Mouse (Mus musculus) megakaryocyte progenitor cell, adult 5-6 weeks (primary cell): Measurements from ENCODE around the gene Cacnb2. TPM values are rescaled to one million over a fixed set of nuclear protein-coding genes. Genes with fewer than 3 reads are reported as not detected.

ENCODE experiments used
- ATAC-seq: replicated peaks from 2 replicates; pipeline ENCODE4 v1.8.0; 2016; ENCODE audit warnings: mild to moderate bottlenecking, moderate TSS enrichment, inconsistent platforms; ENCODE audit not compliant: poor library complexity
- total RNA-seq, 2 experiments: library from RNA; stranded (forward) in 1 of 2; stranded (reverse) in 1 of 2; fragments of 157-497, 149-512 nt in 1 of 2; fragments of 200-1000 nt in 1 of 2; gene quantifications; 2 replicates each; pipeline versions ENCODE4 v1.2.3 to v1.2.4; 2015 to 2017

Cacnb2 gene
- total RNA-seq, 2 experiments from 2014 or later, result 2.7 to 6.2 TPM

DNA sequence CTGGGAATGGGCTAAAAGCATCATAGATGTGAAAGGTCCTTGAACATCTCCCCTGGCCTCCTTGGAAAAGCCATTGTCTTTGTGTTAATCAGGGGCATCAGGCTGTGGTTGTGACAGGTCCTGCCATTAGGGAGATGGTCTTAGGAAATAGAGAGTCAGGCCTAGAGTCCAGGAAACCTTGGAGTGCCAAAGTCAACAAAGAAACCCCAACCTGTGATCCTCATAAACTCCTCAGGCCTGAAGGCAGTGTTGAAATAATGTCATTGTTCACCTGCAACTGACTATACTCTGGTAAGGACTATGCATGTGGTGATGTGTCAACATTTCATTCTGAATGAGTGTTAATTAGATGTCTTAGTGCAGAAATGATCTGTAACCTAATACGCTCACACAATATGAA lies 255.4 kb downstream of the Cacnb2 start:
- ATAC-seq, result no peak

GRCm38 (mm10) chr2:14860350-14860749 lies 257.5 kb downstream of the Cacnb2 start:
- ATAC-seq, result no peak

- ATAC-seq, result no peak
These were observed 258.7 kb downstream of the Cacnb2 start for GRCm38 (mm10) chr2:14861613-14862012.

DNA sequence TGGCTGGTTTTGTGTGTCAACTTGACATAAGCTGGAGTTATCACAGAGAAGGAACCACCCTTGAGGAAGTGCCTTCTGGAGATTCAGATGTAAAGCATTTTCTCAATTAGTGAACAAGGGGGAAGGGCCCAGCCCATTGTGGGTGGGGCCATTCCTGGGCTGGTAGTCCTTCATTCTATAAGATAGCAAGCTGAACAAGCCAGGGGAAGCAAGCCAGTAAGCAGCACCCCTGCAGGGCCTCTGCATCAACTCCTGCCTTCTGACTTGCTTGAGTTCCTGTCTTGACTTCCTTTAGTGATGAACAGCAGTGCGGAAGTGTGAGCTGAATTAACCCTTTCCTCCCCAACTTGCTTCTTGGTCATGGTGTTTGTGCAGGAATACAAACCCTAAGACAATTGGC lies 260.1 kb downstream of the Cacnb2 start:
- ATAC-seq, result no peak

DNA sequence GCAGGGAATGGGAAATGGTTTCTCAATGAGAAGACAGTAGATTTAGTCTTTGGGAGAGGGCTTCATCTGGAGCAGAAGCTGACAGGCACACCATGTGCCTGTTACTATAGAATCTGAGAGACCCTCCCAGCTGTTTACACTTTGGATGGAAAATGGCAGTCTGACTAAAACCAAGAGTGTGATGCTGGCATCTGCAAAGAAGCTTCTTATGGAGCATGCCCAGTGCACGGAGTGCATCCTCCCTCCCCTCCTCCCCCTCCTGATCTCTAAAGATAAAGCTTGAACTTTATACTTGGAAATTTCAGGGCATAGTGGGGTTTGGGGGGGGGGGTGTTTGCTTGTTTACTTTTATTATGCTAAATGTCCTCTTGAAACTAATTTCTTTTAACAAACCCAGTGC lies 270.2 kb downstream of the Cacnb2 start:
- no peak for ATAC-seq

GRCm38 (mm10) chr2:14873701-14874181 lies 270.9 kb downstream of the Cacnb2 start:
- ATAC-seq, result no peak

- ATAC-seq, result no peak
These were observed 271.6 kb downstream of the Cacnb2 start for GRCm38 (mm10) chr2:14874281-14875037.

DNA sequence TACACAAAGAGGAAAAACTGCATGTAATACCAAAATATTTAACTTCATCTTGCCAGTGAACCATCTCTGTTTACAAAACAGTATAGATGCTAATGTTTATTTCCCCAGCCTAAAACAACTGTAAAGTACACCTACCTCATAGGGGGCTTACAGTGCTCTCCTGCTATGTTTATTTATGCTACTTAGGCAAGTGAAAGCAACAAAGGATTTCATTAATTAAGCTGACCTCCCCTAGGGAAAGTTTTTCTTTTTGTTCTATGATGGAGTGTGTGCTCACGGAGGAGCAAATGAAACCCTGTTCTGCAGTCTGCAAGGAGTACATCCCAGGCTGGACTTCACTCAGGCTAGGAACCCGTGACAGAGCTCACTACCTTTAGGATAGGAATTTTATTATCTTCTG lies 272.2 kb downstream of the Cacnb2 start:
- no peak for ATAC-seq

DNA sequence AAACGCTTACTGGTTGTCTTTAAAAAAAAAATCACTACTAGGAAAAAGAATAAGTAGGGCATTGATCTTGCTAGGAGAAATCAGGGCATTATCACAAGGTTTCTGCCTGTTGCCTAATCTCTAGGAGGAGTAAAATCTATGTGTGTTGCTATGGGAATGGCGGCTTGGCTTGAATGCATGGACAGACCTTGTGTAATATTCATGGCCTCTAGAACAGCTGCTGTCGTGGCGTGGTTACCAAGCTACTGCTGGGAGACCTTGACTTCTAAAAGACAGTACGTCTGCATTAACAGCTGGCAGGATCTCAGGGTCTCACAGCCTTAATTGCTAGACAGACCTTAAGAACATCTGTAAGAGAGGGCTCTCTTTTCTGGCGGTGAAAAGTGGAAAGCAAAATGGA lies 272.7 kb downstream of the Cacnb2 start:
- no peak for ATAC-seq

DNA sequence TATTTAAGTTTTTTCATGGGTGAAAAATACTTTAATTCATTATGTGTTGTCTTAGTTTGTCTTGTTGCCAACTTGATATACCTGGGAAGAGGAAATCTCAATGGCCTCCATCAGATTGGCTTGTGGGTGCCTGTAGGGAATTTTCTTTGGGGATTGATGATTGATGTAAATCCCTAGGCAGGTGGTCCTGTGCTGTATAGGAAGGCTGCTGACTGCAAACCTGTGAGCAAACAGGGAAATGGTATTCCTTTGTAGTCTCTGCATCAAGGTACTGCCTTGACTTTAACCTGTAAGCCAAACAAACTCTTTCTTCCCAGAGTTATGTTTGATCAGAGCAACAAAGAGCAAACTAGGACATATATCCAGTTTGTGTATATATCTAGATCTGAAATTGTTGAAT lies 276.1 kb downstream of the Cacnb2 start:
- no peak for ATAC-seq

GRCm38 (mm10) chr2:14883460-14883859 lies 280.6 kb downstream of the Cacnb2 start:
- ATAC-seq, result no peak

DNA sequence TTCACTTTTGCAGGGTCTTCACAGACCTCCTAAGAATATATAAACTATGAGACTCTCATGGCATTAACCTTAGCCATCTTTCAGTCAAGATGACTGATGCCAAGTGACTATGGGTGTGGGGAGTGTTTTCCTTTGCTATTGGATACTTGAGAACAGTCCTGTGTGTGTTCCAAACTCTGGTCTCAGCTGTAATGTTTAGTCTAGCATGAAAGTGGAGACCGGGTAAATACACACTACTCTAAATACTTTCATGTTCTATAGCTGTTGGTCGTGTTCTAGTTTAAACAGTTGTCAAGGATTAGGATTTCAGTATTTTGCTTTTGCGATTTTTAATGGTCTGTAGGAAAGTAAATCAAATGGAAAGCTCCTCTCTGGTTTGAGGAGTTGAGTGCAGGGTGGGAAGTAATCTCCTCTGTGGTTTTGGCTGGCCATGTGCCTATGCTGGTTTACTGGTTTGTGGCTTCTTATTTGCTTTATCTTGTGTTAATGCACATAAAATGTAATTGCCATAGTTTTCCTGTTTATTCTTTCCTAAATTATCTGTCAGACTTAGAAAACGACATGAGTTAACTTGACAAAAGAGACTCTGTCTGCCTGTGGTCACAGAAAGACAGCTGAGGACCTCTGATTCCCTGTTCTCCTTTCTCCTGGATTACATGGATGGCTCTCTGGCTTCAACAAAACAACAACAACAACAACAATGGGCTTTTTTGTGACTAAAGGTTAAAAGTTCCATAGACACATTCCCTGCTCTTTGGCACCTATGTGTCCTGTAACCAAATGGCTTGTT lies 285.7 kb downstream of the Cacnb2 start:
- peak; percentile 74 for ATAC-seq

DNA sequence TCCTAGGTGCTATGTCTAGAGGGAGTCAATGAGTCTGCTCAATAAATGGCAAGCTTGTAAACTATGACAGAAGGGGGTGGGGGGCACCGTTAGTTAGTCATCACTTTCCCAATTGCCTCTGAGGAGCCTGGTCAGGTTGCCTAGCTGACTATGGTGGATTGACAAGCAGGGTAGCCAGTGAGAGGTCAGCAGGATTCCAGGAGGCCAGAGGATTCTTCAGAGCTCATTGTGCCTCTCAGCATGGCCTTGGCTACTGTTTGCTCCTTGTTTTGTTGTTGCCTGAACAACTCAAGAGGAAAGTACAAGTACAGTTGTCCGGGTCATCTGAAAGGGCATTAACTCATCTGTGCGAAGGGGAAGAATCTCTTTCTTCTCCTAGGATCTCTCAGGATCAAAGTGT lies 300.9 kb downstream of the Cacnb2 start:
- no peak for ATAC-seq

GRCm38 (mm10) chr2:14904865-14905264 lies 302.0 kb downstream of the Cacnb2 start:
- ATAC-seq, result no peak

DNA sequence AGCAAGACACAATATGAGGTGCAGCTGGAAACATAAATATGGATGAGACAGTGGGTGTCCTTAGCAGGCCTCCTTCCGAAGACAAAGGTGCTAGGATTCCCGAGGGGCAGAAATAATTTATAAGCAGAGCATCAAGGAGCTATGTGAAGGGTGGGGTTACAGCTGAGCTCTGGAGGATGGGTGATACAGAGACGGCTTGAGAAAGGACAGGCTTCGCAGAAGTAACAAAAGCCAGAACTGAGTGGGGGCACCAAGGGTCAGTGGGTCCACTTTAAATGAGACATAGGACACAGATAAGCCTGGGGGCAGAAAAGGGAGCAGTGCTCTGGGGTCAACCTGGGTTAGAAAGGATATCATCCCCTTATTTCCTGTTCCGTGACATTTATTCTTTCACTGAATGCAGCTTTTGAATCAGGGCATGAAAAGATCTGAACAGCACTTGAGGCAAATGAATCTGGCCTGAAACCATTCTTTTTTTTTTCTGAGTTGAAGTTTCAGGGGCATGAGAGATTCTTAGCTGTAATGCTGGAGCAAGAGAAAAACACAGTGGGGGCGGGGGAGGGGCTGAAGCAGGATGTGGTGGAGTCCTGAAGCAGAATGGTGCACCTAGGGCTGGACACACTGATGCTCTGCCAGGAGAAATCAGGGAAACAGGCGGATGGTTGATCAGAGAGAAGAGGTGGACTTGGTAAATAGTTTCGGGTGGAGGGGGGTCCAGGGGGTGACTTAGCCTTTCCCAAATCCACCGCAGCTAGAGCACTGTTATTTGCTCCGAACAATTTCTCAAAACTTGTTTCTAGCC lies 304.4 kb downstream of the Cacnb2 start:
- no peak for ATAC-seq

DNA sequence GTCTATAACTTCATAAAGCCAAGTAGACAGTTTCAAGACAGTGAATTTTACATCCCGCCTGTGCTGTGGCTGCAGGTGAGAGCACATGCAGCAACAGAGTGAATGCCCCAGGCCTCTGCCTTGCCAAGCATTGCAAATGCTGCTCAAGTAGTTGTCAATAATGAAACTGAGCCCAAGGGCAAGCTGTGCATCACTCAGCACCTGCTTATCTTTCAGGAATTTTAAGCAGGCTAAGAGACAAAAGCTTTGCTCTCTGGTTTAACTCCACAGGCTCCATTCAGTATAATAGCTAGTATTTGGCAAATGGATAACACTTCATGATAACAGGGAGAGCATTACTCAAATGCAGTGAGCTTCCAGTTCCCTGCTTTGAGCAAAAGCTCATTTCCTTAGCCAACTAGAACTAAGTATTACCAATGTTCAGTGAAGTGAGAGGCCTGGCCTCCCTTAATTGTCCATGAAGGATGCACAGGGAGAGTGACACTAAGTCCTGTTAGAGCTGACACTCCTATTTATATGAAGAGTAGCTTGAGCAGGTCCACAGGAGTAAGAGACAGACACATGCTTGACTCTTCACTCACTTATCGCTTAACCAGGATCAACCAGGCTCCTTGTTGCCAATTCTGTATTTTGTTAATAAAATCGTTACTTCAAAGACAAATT lies 314.8 kb downstream of the Cacnb2 start:
- no peak for ATAC-seq

DNA sequence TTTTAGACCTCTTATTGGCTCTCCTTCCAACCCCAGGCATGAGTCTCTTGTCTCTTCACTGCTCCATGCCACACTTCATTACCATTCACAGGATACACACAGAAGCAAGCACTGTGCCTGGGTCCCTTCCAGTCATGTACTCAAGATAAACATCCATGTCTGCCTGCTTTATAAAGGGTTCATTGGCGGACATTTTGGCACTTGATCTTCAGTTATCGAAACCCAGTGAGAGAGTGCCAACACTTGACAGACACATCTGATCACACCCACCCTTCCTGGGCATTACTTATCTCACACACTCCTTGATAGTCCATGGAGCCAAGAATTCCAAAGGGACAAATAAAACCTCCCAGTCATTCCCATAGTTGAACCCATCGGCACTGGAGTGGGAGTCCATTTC lies 327.0 kb downstream of the Cacnb2 start:
- ATAC-seq, result no peak

GRCm38 (mm10) chr2:14931968-14932367 lies 329.1 kb downstream of the Cacnb2 start:
- ATAC-seq, result no peak

GRCm38 (mm10) chr2:14936492-14936891 lies 333.6 kb downstream of the Cacnb2 start:
- ATAC-seq, result no peak

DNA sequence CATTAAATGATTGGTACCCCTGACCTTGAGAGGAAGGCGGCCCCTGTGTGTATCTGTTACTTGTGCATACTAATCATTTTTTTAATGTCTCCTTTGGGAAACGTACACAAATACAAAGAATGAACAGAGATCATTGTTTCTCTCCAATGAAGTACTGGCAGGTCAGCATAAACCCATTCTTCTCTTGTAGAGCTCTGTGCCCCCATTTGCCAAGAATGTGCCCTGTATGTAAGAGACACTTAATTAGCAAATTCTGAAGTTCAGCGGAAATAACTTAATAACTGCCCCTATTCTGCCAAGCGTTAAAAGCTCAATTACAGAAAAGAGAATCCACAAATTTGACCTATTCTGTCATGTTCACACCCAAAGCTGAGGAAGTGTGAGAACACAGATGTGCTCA lies 339.4 kb downstream of the Cacnb2 start:
- ATAC-seq, result no peak
